Mouse (Mus musculus) small intestine, adult 2 months (tissue): ENCODE measurements at regions not wholly inside any gene's neighbourhood (a gene's known extent, or its start where the extent isn't known, plus 50 kb on each side); places are given as distances from the start of the nearest gene placed in this dataset.

ENCODE experiments used
- CTCF ChIP-seq: fragments of 200-500 bp; IDR thresholded peaks from 2 replicates; pipeline ENCODE4 v1.5.1; 2012; ENCODE audit warnings: low read depth, mild to moderate bottlenecking, control low read depth, inconsistent platforms, low read length, moderate library complexity, mixed read lengths; ENCODE audit not compliant: insufficient replicate concordance, insufficient read length; ENCODE audit errors: extremely low read depth
- POLR2A ChIP-seq: fragments of 200-500 bp; IDR thresholded peaks from 2 replicates; pipeline ENCODE4 v1.6.1; 2012; ENCODE audit warnings: low read depth, mild to moderate bottlenecking, control low read depth, inconsistent platforms, low read length, moderate library complexity

DNA sequence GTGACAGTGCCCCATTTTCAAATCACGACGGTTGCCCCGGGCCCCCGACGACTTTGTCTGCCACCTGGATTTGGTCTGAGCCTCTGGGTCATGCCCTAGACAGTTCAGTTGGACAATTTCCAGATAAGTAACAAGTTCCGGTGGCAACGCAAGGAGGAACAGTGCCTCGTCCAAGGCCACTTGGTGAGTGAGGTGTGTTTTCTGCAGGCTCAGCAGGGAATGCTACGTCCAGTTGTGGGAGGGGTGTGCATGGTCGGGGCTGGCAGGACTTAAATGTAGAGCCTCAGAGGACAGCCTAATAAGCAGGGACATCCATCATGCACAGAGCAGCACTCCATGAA is 78.7 kb upstream of the Prok2 start:
- TF ChIP-seq CTCF = no peak
- no peak for TF ChIP-seq POLR2A
